Mouse (Mus musculus) midbrain, embryonic 16.5 days (tissue): ENCODE measurements at regions not wholly inside any gene's neighbourhood (a gene's known extent, or its start where the extent isn't known, plus 50 kb on each side); places are given as distances from the start of the nearest gene placed in this dataset.
"Not testable (repeated sequence)": the region's sequence is repeated elsewhere in the genome, so short reads cannot be mapped to it uniquely, and the experiment has no call there.

Source experiments
- ATAC-seq: fragments of 200-750 bp; cut with Nextera tagmentation; 2 replicates; pipeline ENCODE4 v1.8.0; 2017; ENCODE audit warnings: moderate TSS enrichment
- H3K27ac ChIP-seq: fragments of 300-500 bp; sonication (generic); 2 replicates; pipeline ENCODE4 v1.5.1; 2014; ENCODE audit warnings: mild to moderate bottlenecking, low read length, mixed read lengths
- H3K27me3 ChIP-seq: fragments of 300-500 bp; sonication (generic); 2 replicates; pipeline ENCODE4 v1.6.1; 2014; ENCODE audit warnings: low read depth, low read length, mixed read lengths; ENCODE audit not compliant: control insufficient read depth, insufficient read depth
- H3K36me3 ChIP-seq: fragments of 300-500 bp; sonication (generic); 2 replicates; pipeline ENCODE4 v1.6.1; 2014; ENCODE audit warnings: mild to moderate bottlenecking, low read length, moderate library complexity, mixed read lengths; ENCODE audit not compliant: control insufficient read depth, insufficient read depth
- H3K4me1 ChIP-seq: fragments of 300-500 bp; sonication (generic); 2 replicates; pipeline ENCODE4 v1.6.1; 2014; ENCODE audit warnings: mild to moderate bottlenecking, low read length, mixed read lengths; ENCODE audit not compliant: control insufficient read depth, insufficient read depth
- H3K4me2 ChIP-seq: fragments of 300-500 bp; sonication (generic); 2 replicates; pipeline ENCODE4 v1.6.1; 2014; ENCODE audit warnings: mild to moderate bottlenecking, low read length, mixed read lengths
- H3K4me3 ChIP-seq: fragments of 300-500 bp; sonication (generic); 2 replicates; pipeline ENCODE4 v1.5.1; 2014; ENCODE audit warnings: low read depth, mild to moderate bottlenecking, low read length, moderate library complexity, mixed read lengths
- H3K9ac ChIP-seq: fragments of 300-500 bp; sonication (generic); 2 replicates; pipeline ENCODE4 v1.6.1; 2014; ENCODE audit warnings: low read depth, low read length, mixed read lengths
- H3K9me3 ChIP-seq: fragments of 300-500 bp; sonication (generic); replicated peaks from 2 replicates; pipeline ENCODE4 v1.6.1; 2014; ENCODE audit warnings: mild to moderate bottlenecking, low read length, mixed read lengths; ENCODE audit not compliant: control insufficient read depth, poor library complexity, severe bottlenecking
- WGBS: fragments of 180-500 bp; shearing (Covaris S2); extraction: QIAGEN DNeasy Blood & Tissue Kit; methylation state at CpG from one replicate; pipeline ENCODE4 v1.1.7; 2014; 5-methylcytosine and 5-hydroxymethylcytosine counted together

GRCm38 (mm10) chr19:19347017-19347416 lies 236.0 kb upstream of the Rorb start:
- H3K9me3 ChIP-seq, result no peaks in the 10 kb centered on the region
- H3K27me3 ChIP-seq, result no peaks in the 10 kb centered on the region
- no peak for ATAC-seq
- H3K4me3 ChIP-seq, result no peak overlapping the region
- H3K27ac ChIP-seq, result no peak overlapping the region
- H3K4me1 ChIP-seq, result no peaks in the 10 kb centered on the region
- no peaks in the 10 kb centered on the region for H3K36me3 ChIP-seq
- H3K4me2 ChIP-seq, result no peak overlapping the region
- H3K9ac ChIP-seq, result no peak overlapping the region
- WGBS, result 56% methylated on average over 2 of the region's 2 CpGs

DNA sequence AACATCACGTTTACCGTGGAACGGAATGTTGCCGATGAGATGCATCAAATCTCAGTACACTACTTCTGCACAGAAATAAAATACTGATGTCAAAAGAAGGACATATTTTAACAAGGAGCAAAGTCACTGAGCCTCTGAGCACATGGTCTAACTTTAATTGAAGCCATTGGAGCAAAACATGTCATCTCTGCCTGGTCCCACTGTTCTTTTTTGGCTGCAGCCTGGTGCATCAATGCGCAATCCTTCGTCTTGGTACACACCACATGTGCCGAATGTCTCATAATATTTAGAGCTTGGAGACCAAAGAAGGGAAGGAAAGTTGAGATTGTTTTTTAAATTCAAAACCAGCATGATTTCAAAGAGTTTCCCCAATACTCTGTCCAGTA lies 233.4 kb upstream of the Rorb start:
- no peak overlapping the region for H3K4me3 ChIP-seq

DNA sequence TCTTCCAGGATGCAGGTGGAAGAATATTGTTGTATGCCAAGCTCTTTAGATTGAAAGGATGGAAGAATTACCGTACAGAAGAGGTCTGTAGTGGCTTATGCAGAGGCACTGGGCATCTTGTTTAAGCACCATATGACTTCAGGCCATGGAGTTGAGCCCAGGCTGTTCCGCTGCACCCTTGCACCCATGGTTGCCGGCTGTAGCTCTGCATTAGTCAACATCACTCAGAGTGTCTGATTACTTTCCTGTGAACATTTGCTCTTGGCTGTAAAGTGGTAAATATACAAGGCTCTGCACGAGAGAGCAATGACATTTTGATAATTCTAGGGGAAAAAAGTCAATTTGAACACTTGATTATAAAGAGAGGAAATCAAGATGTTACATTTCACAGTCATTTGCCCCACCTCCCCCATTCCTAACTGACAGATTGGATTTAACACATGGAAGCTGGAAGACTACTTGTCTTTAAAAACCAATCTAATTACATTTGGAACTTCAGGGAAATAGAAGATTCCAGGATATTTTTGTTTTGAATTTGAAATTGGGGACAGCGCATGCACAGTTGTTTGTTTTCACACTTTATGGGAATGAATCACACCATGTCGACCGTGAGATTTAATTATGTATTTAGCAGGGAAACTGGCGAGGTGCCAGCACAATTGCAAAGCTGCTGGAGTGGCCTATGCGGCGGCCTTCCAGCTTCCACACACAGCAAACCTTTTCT lies 232.9 kb upstream of the Rorb start:
- no peak overlapping the region for H3K27ac ChIP-seq
- peak overlapping the region; percentile 14 for H3K4me2 ChIP-seq
- H3K36me3 ChIP-seq, result no peaks in the 10 kb centered on the region
- H3K9ac ChIP-seq, result no peak overlapping the region
- no peaks in the 10 kb centered on the region for H3K9me3 ChIP-seq
- 37% methylated on average over 10 of the region's 10 CpGs for WGBS
- no peak overlapping the region for H3K4me3 ChIP-seq
- no peaks in the 10 kb centered on the region for H3K4me1 ChIP-seq
- ATAC-seq, result peak; percentile 85
- H3K27me3 ChIP-seq, result no peaks in the 10 kb centered on the region

More for the DNA sequence above, 233.4 kb upstream of the Rorb start:
- peak; percentile 68 for ATAC-seq
- H3K9ac ChIP-seq, result no peak overlapping the region
- no peaks in the 10 kb centered on the region for H3K9me3 ChIP-seq
- no peaks in the 10 kb centered on the region for H3K27me3 ChIP-seq
- H3K36me3 ChIP-seq, result no peaks in the 10 kb centered on the region
- H3K4me1 ChIP-seq, result no peaks in the 10 kb centered on the region
- H3K27ac ChIP-seq, result no peak overlapping the region
- H3K4me2 ChIP-seq, result peak overlapping the region; percentile 14
- WGBS, result 30% methylated on average over 7 of the region's 7 CpGs

DNA sequence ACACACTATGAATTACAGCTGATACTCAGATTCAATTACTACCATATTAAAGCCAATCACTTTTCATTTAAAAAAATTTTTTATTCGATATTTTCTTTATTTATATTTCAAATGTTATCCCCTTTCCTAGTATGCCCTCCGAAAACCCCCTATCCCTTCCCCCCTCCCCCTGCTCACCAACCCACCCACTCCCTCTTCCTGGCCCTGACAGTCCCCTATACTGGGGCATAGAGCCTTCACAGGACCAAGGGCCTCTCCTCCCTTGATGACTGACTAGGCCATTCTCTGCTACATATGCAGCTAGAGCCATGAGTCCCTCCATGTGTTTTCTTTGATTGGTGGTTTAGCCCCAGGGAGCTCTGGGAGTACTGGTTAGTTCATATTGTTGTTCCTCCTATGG lies 196.1 kb upstream of the Rorb start:
- not testable (repeated sequence) for H3K36me3 ChIP-seq, H3K9ac ChIP-seq, ATAC-seq, H3K9me3 ChIP-seq, H3K4me1 ChIP-seq, H3K4me2 ChIP-seq, H3K27ac ChIP-seq, H3K27me3 ChIP-seq, H3K4me3 ChIP-seq
- 75% methylated on average over 2 of the region's 2 CpGs for WGBS

DNA sequence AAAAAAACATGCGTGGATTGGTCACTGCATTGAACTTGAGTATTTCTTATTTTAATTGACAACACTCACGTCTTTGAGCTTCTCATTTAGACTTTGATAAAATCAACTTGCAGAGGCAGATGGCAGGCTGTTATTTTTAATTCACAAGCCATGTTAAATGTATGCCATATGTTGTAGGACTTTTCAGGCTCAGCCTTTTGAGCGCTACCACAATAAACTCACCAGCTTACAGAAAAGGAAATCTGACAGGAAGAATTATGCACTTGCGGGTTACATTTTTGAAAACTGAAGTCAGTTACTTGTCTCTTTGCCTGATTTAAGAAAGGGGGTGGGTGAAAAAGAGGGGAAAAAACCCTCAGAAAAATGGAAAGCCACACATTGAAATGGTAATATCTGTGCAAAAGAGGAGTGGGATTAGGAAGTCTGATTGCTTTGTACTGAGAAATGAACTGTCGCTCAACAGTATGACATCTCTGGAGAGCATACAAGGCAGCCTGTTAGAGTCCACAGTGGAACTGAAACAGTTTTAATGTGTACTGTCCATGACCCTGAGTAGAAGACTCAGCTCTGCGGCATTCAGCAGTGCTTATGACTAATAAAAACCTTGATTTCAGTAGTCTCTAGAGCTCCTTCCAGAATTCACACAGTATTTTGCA lies 195.6 kb upstream of the Rorb start:
- Histone ChIP-seq H3K9ac (no peak overlapping the region), H3K27me3 (no peaks in the 10 kb centered on the region), H3K4me2 (no peak overlapping the region), H3K36me3 (no peaks in the 10 kb centered on the region), H3K9me3 (no peaks in the 10 kb centered on the region), H3K4me1 (peaks cover 3% of the 10 kb centered on the region; the same call in 1 of the 2 replicates), H3K4me3 (no peak overlapping the region), H3K27ac (no peak overlapping the region)
- 34% methylated on average over 6 of the region's 6 CpGs for whole genome bisulfite sequencing
- ATAC-seq, result peak; percentile 39; the same call in 1 of the 2 replicates

GRCm38 (mm10) chr19:19285864-19286263 lies 174.9 kb upstream of the Rorb start:
- H3K36me3 ChIP-seq, H3K9ac ChIP-seq, H3K4me3 ChIP-seq, H3K9me3 ChIP-seq, H3K4me1 ChIP-seq, H3K27me3 ChIP-seq, H3K27ac ChIP-seq, H3K4me2 ChIP-seq, ATAC-seq: not testable (repeated sequence)
- 92% methylated on average over 3 of the region's 3 CpGs for WGBS

DNA sequence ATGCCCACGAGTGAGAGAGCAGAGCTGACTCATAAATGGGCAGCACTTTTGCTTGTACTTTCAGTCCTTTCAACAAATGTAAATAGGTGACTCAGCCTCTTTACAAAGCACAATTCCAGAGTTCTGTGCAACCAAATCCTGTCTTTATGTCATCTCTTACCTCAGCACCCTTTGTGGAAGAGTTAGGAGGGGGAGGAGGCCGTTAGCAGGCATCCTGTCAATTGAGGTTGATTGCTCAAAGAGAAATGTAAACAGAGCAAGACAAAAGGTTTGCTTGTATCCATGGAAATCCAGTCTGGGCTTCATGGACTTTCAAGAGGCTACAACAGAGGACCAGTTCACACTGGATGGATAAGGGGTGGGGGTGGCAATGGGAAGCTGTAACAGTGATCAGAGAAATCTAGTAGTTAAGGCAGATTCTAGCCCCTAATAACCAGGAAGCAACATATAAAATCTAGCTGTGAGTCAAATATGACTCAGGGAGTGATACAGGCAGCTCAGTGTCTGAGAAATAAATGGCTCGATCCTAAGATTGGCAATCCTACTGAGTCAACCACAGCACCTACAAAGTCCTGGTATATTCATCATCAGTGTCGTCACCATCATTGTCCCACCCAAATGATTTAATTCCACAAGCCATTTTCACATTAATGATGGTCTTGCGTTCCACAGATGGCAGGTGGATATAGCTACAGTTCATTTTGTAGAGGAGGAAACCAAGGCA lies 136.0 kb upstream of the Rorb start:
- Histone ChIP-seq H3K27me3 (no peaks in the 10 kb centered on the region), H3K4me1 (no peaks in the 10 kb centered on the region), H3K27ac (no peak overlapping the region), H3K9ac (no peak overlapping the region), H3K4me2 (no peak overlapping the region), H3K4me3 (no peak overlapping the region), H3K9me3 (no peaks in the 10 kb centered on the region), H3K36me3 (no peaks in the 10 kb centered on the region)
- ATAC-seq, result 0 out of 2 replicates have a peak, but pooled peaks have one; percentile 54
- 52% methylated on average over 5 of the region's 5 CpGs for WGBS

- no peak overlapping the region for H3K9ac ChIP-seq
- ATAC-seq, result no peak
- no peaks in the 10 kb centered on the region for H3K9me3 ChIP-seq
- no peak overlapping the region for H3K27ac ChIP-seq
- H3K27me3 ChIP-seq, result no peaks in the 10 kb centered on the region
- no peaks in the 10 kb centered on the region for H3K36me3 ChIP-seq
- 87% methylated on average over 3 of the region's 3 CpGs for WGBS
- H3K4me3 ChIP-seq, result no peak overlapping the region
- no peaks in the 10 kb centered on the region for H3K4me1 ChIP-seq
- H3K4me2 ChIP-seq, result no peak overlapping the region
Observed at GRCm38 (mm10) chr19:19229305-19229994, 118.5 kb upstream of the Rorb start.
